Mouse (Mus musculus) lung, embryonic 14.5 days (tissue): ENCODE measurements around the gene Fbxo48. TPM values are rescaled to one million over a fixed set of nuclear protein-coding genes. Genes with fewer than 3 reads are reported as not detected.

ENCODE experiments used
- ATAC-seq: fragments of 200-750 bp; cut with Nextera tagmentation; 2 replicates; pipeline ENCODE4 v1.8.0; 2017; ENCODE audit warnings: mild to moderate bottlenecking, moderate TSS enrichment, moderate library complexity; ENCODE audit not compliant: insufficient read depth
- DNase-seq: peaks from one replicate; pipeline ENCODE4 v3.0.0-alpha.2; 2015
- H3K27ac ChIP-seq: fragments of 300-500 bp; sonication (generic); 2 replicates; pipeline ENCODE4 v1.5.1; 2014; ENCODE audit warnings: low read depth, mild to moderate bottlenecking, moderate library complexity
- H3K27me3 ChIP-seq: fragments of 300-500 bp; sonication (generic); 2 replicates; pipeline ENCODE4 v1.6.1; 2014; ENCODE audit warnings: low read length, control low read depth; ENCODE audit not compliant: insufficient read depth
- H3K36me3 ChIP-seq: fragments of 300-500 bp; sonication (generic); 2 replicates; pipeline ENCODE4 v1.6.1; 2014; ENCODE audit warnings: control low read depth; ENCODE audit not compliant: insufficient read depth
- H3K4me1 ChIP-seq: fragments of 300-500 bp; sonication (generic); 2 replicates; pipeline ENCODE4 v1.6.1; 2014; ENCODE audit warnings: antibody characterized with exemption, control low read depth; ENCODE audit not compliant: insufficient read depth
- H3K4me2 ChIP-seq: fragments of 300-500 bp; sonication (generic); 2 replicates; pipeline ENCODE4 v1.6.1; 2014; ENCODE audit warnings: mild to moderate bottlenecking
- H3K4me3 ChIP-seq: fragments of 300-500 bp; sonication (generic); 2 replicates; pipeline ENCODE4 v1.5.1; 2014; ENCODE audit warnings: low read depth, low read length
- H3K9ac ChIP-seq: fragments of 300-500 bp; sonication (generic); 2 replicates; pipeline ENCODE4 v1.6.1; 2014
- H3K9me3 ChIP-seq: fragments of 300-500 bp; sonication (generic); 2 replicates; pipeline ENCODE4 v1.6.1; 2016; ENCODE audit warnings: low read depth, low read length, control low read depth
- CTCF ChIP-seq: IDR thresholded peaks from 2 replicates; pipeline ENCODE4 v1.5.1; 2016; ENCODE audit warnings: antibody characterized with exemption, low read depth
- WGBS: fragments of 180-500 bp; shearing (Covaris S2); extraction: QIAGEN DNeasy Blood & Tissue Kit; methylation state at CpG from one replicate; pipeline ENCODE4 v1.1.7; 2014; 5-methylcytosine and 5-hydroxymethylcytosine counted together
- polyA plus RNA-seq: library from polyadenylated mRNA; unstranded; fragments of >200 nt; fragmentation: Nextera tagmentation; extraction: Ambion mirVana; gene quantifications from 2 replicates; pipeline ENCODE4 v1.2.1, GENCODE M21; 2014

Fbxo48 gene
- polyA plus RNA-seq, 1 experiment from 2014 or later: 2.8 TPM

DNA sequence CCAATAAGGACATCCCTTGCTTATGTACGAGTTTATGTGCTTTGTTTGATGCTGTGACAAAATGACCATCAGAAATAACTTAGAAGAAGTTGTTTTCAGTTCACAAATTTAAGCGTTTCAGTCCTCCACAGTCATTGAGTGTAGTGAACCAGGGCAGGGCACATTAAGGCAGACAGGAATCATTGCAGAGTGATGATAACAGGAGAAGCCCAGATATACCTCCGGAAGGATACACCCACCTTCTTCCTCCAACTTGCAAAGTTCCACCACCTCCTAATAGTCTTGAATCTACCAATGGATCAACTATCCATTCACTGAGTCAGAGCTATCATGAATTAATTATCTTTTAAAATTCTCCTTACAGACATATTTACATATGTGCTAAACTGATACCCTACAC is 20.9 kb downstream of the Fbxo48 start:
- 76% methylated on average over 3 of the region's 3 CpGs for WGBS
- no peaks in the 10 kb centered on the region for H3K36me3 ChIP-seq
- no peak for ATAC-seq
- no peak overlapping the region for H3K9ac ChIP-seq
- H3K4me2 ChIP-seq: no peak overlapping the region
- no peaks in the 10 kb centered on the region for H3K9me3 ChIP-seq
- no peak for DNase-seq
- H3K4me3 ChIP-seq: no peak overlapping the region
- TF ChIP-seq CTCF: no peak
- no peaks in the 10 kb centered on the region for H3K27me3 ChIP-seq
- H3K27ac ChIP-seq: no peak overlapping the region
- H3K4me1 ChIP-seq: no peaks in the 10 kb centered on the region

DNA sequence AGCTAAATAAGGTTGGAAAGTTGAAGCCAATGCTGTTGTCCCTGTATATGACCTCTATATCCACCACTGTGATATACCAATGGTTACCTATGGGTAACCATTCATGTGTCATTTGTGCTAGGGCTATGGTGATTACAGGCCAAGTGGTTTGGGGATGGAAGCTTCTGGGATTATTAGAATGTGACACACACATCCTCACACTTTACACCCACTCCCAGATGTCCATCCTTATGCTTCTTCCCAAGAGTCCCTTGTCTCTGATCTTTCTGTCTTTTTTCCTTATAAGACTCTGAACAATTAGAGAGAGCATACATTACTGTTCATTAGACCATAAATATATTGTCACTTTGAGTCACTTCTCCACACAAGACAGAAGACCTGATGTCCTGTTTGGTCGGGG is 21.9 kb downstream of the Fbxo48 start:
- Histone ChIP-seq H3K4me2 (no peak overlapping the region), H3K27me3 (no peaks in the 10 kb centered on the region), H3K27ac (no peak overlapping the region), H3K4me3 (no peak overlapping the region), H3K9ac (no peak overlapping the region), H3K9me3 (no peaks in the 10 kb centered on the region), H3K36me3 (no peaks in the 10 kb centered on the region), H3K4me1 (no peaks in the 10 kb centered on the region)
- WGBS: 66% methylated on average over 1 of the region's 1 CpGs
- TF ChIP-seq CTCF: no peak
- ATAC-seq (no peak), DNase-seq (no peak)

DNA sequence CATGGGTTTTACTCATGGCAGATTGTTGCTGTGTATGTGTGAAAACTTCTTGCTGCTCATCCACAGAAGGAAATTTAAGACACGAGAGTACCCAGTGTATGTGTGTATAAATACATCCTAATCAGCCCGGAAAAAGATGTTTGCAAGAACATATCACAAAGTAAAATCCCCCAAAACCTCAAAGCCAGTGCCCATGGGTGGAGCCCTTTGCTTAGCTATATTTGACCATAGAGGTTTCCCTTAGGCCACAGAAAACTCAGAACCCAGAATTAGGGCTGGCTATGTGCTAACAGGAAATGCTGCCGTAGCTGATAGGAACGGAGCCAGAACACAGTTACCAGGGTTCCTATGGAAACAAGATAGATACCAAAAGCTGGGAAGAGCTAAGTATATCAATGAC is 25.8 kb downstream of the Fbxo48 start:
- Histone ChIP-seq H3K27ac (no peak overlapping the region), H3K4me1 (no peaks in the 10 kb centered on the region), H3K9me3 (no peaks in the 10 kb centered on the region), H3K4me2 (no peak overlapping the region), H3K9ac (no peak overlapping the region), H3K36me3 (no peaks in the 10 kb centered on the region), H3K4me3 (no peak overlapping the region), H3K27me3 (no peaks in the 10 kb centered on the region)
- TF ChIP-seq CTCF: no peak
- 59% methylated on average over 4 of the region's 4 CpGs for WGBS
- ATAC-seq: no peak
- no peak for DNase-seq

DNA sequence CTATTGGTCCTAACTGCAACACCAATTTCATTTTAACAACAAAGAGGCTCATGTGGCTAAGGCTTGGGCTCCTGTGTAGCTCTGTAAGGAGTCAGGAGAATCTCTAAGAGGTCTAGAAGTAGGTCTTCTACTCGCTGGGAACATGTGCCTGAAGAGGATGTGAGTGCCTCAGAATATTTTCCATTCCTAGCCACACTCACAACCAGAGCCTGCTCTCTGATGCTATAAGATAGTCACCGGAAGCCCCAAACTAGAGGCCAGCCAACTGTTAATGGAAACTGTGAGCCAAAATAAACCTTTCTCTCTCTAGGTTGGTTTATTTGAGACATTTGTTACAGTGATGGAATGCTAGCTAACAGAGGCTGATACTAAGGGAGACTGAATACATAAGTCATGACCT is 26.4 kb downstream of the Fbxo48 start:
- 48% methylated on average over 2 of the region's 2 CpGs for WGBS
- Histone ChIP-seq H3K27me3 (no peaks in the 10 kb centered on the region), H3K4me2 (no peak overlapping the region), H3K9me3 (no peaks in the 10 kb centered on the region), H3K9ac (no peak overlapping the region), H3K4me3 (no peak overlapping the region), H3K4me1 (no peaks in the 10 kb centered on the region), H3K36me3 (no peaks in the 10 kb centered on the region), H3K27ac (no peak overlapping the region)
- DNase-seq (no peak), ATAC-seq (no peak)
- TF ChIP-seq CTCF: no peak

DNA sequence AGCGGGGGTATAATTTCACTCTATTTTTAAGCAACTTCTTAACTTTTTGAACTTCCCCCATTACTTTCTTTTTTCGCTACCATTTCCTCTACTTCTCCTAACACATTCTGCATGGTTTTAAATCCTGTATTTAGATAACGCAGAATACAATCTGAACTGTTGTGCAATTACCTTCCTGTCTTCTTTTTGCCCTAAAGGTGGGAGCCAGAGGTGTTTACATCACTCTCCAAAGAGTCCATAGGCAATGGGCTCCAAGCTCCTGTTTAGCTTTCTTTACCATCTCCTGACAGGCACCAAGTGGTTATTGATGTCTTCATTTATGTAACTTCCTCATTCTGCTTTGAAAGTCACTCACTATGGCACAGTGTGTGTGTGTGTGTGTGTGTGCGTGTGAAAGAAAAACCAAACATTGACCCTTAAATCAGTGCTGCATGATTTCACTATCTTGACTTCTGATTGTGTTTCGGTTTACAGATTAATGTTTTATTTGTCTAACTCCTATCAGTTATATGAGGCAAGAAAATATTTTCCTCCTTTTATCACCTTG is 27.1 kb downstream of the Fbxo48 start:
- no peaks in the 10 kb centered on the region for H3K4me1 ChIP-seq
- ATAC-seq (no peak), DNase-seq (no peak)
- H3K4me2 ChIP-seq: no peak overlapping the region
- no peak overlapping the region for H3K9ac ChIP-seq
- no peaks in the 10 kb centered on the region for H3K36me3 ChIP-seq
- H3K27ac ChIP-seq: no peak overlapping the region
- no peaks in the 10 kb centered on the region for H3K9me3 ChIP-seq
- no peak for TF ChIP-seq CTCF
- 69% methylated on average over 5 of the region's 5 CpGs for WGBS
- H3K27me3 ChIP-seq: no peaks in the 10 kb centered on the region
- H3K4me3 ChIP-seq: no peak overlapping the region

DNA sequence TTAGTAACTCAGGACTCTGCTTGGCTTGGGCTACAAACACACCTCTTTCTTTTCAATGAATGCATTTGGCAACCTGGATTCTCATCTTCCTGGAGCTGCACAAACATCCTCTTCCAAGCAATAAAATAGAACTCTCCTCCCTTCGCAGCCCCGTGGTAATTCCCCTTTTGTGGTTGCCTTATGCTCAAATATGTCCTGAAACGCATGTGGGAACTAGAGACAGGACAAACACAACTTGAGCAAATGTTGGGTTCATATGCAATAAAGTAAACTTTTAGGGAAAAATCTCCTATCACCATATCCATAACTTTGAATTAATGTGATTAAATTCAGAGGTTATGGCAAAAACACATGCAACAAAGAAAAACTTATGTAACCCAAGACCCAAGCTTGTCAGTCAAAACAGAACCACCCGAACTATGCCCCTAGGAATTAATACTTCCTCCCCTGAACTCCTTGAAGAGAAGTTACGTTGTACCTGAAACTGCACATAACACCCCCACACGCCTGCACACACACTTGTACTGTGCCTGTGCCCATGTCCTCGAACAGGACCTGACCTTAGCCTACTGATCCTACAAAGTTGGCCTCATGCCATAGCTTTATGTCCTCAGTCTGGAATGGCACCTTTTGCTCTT is 35.5 kb downstream of the Fbxo48 start:
- Histone ChIP-seq H3K9me3 (no peaks in the 10 kb centered on the region), H3K27me3 (no peaks in the 10 kb centered on the region), H3K4me3 (no peak overlapping the region), H3K4me1 (no peaks in the 10 kb centered on the region), H3K27ac (no peak overlapping the region), H3K36me3 (no peaks in the 10 kb centered on the region), H3K4me2 (no peak overlapping the region), H3K9ac (no peak overlapping the region)
- WGBS: 70% methylated on average over 7 of the region's 7 CpGs
- TF ChIP-seq CTCF: no peak
- no peak for ATAC-seq
- DNase-seq: no peak

DNA sequence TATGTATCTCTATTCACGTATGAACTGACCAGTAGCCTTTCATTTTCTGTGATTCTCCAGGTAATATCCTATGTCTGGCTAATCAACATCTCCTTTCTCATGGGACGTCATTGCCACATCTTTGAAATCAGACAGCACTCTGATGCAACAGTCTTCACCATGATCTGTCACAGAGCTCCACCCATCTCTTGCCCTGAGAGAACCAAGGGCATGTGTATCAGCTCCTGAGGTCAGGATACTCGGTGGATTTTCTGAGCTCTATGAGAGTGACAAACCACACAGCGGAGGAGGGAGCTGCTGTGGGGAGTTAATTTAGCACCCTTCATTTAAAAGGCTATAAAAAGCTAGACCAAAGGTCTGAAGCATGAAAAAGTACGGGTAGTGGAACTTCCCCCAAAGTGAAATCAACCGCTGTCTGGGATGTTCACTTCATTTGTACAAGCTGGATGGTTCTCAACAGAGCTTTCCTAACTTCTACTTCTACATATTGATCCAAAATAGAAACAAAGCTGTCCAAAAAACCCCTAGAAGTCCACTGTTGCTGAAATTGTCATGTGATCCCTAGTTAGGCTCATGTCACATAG is 36.7 kb downstream of the Fbxo48 start:
- Histone ChIP-seq H3K9ac (no peak overlapping the region), H3K4me2 (no peak overlapping the region), H3K27me3 (no peaks in the 10 kb centered on the region), H3K27ac (no peak overlapping the region), H3K9me3 (no peaks in the 10 kb centered on the region), H3K36me3 (no peaks in the 10 kb centered on the region), H3K4me1 (no peaks in the 10 kb centered on the region), H3K4me3 (no peak overlapping the region)
- ATAC-seq (no peak), DNase-seq (no peak)
- 71% methylated on average over 6 of the region's 6 CpGs for WGBS
- TF ChIP-seq CTCF: no peak
